Mouse (Mus musculus): Measurements from ENCODE around the gene Pde4b.

Gene Pde4b

DNA sequence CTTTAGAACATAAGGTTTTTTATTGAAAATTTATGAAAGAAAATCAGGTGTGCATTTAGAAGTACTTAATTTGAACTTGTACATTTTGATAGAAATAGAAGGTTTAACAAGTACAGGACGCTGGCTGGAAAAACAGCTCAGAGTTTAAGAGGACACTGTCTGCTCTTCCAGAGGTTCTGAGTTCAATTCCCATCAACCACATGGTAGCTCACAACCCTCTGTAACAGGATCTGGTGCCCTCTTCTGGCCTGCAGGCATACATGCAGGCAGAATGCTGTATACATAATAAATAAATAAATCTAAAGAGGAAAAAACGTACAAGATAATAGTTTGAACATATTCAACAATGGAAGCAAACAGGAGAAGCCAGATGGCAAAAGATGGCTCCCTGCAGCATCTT lies 420.4 kb downstream of the Pde4b start:
- no peak for DNase-seq (ENCODE audit: low spot score)

DNA sequence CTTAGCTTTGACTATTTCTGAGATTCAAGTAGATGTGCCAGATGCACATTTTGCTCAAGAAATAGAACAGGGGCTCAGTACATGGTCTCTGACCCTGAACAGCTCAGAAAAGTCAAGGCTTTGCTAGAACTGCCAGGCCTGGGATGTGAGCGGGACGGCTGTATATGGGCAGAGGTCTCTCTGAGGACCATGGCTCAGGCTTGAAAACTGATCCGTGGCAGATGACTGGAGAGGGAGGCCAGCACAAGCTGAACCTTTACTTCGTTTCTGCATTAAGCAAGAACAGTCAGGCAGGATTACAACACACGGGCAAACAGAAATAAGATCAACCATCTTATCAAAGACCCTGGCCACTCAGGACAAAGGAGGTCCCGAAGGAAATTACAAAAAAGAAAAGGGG lies 422.7 kb downstream of the Pde4b start:
- DNase-seq (ENCODE audit: low spot score): no peak

DNA sequence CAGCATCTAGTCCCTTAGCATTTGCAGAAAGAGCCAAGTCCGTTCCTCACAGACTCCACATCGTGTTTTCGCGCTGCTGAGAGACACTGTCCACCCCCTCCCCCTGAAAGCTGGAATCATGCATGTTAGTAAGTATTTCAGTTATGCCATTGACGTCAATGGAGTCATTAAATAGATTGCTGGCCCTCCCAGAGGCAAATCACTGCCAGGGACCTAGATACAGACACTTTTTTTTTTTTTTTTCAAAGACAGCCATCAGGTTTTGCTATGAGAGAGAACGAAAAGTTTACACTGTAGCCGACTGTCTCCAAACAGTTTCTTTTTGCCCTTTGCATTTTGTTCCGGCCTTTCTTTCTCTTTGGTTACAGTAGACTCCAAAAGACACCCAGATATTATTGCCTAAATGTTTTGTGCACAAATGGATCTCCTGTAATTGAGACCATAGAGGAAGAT lies 423.6 kb downstream of the Pde4b start:
- no peak for DNase-seq (ENCODE audit: low spot score)

DNA sequence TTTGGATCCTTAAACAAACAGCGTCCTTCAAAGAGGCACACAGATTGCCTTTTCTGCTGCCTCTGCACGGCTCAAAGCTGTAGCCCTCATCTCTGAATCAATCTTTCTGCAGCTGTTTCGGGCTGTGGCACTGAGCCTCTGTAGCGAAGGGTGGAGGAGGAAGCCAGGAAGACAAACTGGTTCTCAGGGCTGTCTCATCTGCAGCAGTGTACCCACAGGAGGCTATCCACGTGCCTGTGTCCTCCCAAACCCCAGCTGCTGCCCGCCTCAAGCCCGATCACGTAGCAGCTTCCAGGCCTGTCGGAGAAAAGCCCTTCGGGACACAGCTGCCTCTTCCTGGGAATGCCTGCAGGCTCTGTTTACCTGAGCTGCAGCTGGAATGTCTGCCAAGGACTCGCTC lies 424.2 kb downstream of the Pde4b start:
- no peak for DNase-seq (ENCODE audit: low spot score)

DNA sequence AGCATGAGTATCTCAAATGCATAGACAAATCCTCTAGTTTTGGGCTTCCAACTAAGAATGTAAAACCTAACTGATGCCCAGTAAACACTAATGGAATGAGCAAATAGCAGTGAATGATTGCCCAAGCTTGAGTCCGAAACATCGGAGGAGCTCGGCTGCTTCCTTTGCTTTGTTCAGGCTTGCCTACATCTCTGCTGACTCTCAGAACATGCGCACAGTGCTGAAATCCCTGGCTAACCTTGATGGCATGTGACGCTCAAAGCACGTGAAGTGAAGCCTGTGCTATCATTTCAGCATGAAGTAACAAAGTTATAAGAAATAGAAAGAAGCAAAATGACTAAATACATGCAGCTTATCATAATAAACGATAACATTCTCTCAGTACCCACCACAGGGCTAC lies 425.6 kb downstream of the Pde4b start:
- no peak for DNase-seq (ENCODE audit: low spot score)

DNA sequence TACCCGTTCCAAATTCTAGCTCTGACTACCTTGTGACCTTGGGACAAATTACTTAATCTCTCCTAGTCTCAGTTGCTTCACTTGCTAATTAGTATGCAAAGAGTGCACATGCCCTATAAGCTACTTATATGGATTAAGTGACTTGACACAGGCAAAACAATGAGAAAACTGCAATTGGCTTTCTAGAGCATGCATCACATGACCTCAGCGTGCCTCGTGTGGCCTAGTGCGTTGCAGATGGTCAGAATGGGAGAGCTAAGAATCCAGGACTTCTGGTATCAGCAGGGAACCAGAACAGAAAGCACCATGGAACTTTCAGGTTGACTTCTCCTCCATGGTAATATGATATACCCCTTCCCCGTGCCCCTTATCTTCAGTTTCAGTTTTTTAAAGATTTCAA lies 426.2 kb downstream of the Pde4b start:
- DNase-seq (ENCODE audit: low spot score): no peak

DNA sequence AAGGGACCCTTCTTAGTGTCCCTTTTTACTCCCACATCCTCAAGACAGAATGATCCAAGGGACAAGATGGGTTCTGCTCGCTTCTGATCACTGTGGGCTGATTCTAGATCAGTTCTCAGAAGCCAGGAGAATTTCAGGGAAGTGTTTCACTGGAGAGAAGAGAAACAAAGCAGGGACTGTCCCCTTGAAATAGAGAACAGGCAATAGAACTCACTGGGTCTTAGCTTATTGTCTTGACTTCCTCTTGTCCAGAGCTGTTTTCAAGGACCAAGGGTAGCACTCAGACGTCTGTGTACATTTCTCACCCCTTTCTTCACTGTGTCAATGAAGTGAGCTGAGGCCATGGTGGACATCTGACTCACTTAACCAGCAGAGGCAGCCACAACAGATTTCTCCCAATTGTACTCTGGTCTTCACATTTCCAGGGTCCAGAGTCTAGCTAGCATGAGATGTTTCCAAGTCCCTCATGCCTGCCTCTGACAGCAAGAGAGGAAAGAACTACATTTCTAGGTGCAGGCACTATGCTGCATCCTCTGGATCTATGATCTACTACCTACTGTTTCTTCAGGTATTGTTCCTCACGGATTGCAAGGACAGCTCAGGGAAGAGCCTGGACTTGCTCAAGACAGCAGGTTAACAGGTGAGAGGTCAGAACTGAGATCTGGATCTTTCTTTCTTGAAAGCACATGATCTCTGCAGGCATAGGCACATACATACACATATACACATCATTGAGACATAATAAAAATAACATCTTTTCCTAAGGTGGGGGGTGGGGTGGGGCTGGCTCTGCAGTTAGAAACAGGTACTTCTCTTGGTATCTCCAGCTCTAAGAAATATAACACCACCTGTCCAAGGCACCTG lies 427.9 kb downstream of the Pde4b start:
- no peak for DNase-seq (ENCODE audit: low spot score)

DNA sequence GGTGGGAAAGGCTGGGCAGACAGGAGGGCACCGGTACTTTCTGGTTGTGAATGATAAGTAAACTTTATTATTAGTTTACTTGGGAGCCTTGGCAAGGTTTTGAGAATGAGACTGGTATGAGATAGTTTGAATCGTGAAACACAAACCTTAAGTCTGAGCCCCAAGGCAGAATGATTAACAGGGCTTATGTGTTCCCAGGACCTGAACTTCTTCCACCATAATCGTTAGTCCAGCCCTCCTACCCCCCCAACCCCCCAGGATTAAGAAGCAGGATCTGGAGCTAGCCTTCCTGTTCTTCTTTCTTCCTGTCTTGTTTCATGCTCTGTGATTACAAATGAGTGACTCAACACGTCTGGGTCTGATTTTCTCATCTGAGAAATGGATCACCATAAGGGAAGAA lies 429.1 kb downstream of the Pde4b start:
- DNase-seq (ENCODE audit: low spot score): no peak

DNA sequence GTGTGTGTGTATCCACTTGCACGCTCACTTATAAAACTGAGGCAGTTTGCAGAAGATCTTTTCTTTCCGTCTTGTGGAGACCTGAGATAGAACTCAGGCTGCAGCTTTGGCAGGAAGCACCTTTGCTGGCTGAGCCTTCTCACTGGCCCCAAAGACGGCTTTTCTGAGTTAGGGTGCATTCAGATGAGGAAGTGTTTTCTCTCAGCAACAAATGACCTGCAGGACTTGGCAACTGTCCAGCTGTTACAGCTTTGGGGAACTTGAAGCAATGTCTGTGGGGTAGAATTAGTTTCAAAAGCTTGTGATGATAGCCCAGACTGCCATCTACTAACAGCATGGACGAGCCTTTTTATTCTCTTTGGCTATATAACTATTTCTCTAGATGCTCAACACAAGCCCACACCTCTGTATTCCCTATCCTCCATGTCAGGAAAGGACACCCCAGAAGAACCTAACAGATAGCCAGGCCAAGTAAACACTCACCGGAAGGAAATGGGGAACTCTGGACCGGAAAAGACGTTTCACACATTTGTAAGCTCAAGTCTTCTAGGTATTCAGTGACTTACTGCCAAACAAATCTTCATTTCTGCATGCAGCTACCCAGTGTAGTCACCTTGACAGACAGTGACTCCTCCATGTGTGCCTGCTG lies 429.8 kb downstream of the Pde4b start:
- DNase-seq (ENCODE audit: low spot score): no peak

DNA sequence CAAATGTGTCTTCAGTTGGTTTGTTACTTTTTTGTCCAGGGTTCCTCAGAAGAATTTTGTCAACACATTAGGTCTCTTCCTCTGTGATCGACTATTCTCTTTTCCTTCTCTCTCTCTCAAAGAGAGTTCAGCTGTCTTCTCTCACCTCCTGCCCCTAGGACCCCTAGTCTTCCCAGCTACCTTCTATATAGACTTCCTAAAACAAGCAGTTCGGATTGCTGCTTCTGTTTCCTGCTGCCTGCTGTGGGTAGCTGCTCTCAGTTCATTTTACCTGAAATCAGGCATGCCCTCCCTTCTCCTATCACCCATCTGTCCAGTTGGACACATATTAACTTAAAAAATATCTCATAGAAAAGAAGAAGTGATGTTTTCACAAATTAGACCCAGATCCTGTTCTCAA lies 430.3 kb downstream of the Pde4b start:
- DNase-seq (ENCODE audit: low spot score): no peak

DNA sequence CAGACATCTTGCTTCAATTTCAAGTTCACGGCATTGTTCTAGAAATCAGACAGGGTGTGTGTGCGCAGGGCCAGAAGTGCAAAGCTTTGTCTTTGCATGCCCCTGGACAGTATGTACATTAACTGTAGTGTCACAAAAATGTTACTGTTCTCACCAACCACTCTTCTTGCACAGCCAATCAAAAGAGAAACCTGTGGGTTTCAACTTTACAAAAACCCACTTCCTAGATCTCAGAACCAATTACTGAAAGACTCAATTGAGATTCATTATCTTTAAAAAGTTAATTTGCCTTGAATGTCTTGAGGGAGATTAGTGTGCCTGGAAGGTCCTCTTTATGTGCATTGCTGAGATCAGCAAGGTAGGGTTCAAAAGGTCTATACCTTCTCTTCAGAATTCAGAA lies 431.0 kb downstream of the Pde4b start:
- DNase-seq (ENCODE audit: low spot score): no peak

DNA sequence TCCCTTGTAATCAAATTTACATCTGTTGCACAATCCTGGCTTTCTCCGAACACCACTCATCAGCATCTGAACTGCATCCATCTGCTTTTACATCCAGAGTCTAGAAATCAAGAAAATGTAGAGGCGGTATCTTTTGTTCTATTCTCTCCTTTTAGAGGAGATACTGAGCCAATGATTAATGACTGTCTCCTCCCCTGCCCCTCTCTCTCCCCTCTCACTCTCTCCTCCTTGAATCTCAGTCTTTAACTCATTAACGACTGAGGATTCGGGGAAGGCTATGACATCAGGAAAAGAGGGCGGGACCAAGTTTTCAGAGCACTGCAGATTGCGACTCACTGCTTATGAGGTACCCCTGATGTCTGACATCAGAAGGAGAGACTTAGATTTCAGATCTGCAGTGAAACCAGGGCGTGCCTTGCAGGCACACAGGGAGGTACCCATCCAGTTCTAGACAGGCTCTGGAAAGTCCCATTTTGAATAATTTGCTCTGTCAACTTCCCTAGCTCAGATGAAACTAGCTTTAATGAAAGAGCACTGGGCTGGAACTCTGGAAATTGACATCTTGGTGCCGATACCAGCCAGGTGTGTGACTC lies 433.4 kb downstream of the Pde4b start:
- no peak for DNase-seq (ENCODE audit: low spot score)

DNA sequence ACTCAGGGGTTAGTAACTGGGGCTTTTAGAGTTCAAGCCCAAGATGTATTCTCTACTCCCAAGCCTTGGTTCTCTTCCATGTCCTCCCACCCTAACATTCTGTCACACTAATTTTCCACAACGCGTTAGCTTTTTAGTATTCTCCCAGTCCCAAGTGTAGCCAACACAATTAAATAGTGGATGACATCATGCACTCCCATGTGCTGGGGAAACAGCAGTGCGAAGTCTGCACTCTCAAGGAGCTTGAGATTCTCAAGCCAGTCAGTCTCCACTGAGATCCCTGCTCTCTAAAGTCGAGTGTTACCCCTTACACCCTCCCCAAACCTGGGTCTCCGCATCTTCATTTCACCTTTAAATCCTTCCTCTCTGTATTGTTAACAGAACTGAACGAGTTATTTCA lies 434.1 kb downstream of the Pde4b start:
- no peak for DNase-seq (ENCODE audit: low spot score)

DNA sequence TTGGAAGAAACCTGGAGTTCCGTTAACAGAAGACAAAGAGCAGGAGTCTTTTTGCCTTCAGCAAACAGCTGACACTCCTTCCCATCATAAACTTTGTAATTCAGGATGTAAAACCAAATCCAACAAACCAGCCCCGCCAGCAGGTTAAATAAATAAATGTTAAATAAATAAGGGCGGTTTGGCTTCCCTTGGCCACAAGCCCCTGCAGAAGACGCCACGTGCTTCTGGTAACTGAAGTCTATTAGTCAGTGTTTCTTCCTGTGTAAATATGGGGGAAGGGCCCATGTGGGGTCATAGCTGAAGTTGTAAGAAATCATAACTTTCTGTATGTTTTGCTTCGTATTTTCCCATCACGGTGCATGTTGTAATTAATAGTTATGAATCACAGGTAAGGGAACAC lies 440.0 kb downstream of the Pde4b start:
- DNase-seq (ENCODE audit: low spot score): no peak

DNA sequence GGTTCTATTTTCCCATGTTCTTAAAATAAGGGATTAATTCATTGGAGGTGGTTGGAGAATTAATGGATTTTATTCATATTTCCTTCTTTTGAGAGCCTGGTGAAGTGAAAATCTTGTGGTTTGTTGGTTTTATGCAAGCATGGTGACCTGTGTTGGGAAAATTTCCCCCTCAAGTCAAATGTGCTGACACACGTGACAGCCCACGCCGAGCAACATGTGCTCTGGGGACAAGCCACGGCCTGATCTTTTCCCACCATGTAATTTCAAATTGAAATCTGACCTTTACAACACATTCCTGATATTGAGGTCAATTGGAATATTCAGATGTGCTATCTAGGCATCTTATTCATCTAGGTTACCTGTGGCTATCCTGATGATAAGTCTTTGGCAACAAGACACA lies 443.5 kb downstream of the Pde4b start:
- no peak for DNase-seq (ENCODE audit: low spot score)

DNA sequence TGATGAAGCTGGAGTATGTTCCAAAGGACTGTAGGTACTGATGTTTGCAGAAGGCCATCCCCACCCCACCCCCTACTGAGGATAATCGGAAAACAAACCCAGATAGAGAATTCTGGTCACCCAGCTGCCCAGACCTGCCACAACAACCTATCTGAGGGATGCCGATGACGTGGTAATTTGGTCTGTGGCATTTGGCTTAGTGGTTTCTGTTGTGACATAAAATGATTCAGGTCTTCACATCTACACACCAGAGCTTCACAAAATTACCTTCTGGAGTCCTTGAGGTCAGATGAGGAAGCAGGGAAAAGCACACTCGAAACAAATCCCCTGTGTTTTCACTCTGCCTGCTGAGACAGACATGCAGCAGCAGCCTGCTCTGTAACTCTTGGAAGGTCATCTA lies 444.4 kb downstream of the Pde4b start:
- DNase-seq (ENCODE audit: low spot score): no peak

DNA sequence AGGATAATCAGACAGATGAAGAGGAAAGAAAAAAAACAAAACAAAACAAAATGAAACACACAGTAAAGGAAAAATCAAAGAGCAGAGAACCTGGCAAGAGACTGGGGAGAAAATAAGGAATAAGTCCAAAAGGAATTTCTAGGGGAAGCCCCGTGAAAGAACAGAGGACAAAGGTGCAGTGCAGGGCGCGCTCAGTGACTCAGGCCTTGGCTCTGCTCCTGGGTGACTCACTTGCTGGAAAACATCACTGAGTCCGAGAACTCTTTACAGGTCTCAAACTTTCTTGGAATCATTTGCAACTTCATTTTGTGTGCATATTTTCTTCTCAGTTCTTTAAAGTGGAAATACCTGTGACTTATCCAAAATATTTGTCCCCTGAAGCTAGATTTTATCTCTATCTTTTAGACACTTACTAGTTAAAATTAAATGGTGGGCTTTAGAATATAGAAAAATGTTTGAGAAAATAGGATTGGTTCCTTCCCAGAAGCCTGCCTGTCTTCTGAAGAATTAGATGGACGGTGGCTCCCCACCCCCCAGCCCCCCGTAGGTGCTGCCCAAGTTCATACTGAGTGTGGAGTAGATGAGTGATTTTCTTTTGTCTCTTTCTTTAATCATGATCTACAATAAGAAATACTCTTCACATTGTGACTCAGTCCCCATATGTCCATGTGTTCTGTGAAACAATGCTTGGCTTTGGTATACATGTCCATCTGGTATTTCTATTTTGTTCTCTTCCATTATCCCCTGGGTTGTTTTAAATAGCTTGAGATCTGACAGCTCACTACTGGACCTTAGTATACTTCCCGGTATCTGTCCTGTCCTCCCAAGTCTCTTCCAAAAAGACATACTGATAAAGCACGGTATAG lies 446.1 kb downstream of the Pde4b start:
- no peak for DNase-seq (ENCODE audit: low spot score)

DNA sequence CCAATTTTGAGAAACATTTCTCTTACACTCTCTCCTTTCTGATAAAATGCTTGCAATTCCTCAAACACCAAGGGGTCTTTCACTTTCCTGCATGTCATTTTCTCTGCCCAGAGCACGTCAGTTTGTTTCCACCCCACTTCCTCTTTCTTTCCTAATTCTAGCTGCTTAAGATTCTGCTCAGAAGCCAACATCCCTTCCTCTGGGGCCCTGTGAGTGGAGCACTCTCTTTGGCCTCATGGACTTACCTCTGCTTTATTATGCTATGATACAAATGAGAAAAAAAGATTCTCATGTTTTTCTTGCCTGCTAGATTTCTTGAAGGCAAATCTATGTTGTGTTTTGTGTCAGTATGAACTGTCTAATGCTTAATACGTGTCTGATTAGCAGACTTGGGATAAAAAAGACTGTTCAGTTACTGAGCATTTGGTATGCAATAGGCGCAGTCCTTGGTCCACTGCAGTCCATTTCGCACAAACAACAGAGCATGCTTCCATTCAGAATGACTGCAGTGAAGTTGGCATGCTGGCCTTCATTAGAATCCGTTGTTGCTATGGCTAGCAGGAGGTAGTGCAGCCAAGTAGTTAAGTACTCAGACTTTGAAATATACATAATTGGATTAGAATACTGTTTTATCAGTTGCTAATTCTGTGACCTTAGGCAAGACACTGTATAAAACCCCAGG lies 446.8 kb downstream of the Pde4b start:
- no peak for DNase-seq (ENCODE audit: low spot score)

DNA sequence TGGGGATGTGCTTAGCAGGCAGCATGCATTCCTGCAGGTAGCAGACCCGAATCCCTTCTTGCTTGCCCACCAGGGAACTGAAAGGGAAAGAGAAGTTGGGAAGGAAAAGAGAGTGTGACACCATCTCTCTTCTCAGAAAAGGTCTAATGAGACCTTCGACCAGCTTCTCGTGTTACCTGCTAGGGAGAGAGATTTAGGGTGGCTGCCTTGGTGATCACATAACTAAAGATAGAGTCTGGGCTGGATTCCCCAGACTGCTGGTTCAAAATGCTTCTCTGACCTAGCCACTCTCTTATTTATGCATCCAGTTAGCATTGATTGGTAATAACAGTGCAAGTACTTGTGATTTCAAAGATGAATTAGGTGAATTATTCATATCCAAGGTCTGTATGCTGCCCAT lies 448.5 kb downstream of the Pde4b start:
- DNase-seq (ENCODE audit: low spot score): no peak

DNA sequence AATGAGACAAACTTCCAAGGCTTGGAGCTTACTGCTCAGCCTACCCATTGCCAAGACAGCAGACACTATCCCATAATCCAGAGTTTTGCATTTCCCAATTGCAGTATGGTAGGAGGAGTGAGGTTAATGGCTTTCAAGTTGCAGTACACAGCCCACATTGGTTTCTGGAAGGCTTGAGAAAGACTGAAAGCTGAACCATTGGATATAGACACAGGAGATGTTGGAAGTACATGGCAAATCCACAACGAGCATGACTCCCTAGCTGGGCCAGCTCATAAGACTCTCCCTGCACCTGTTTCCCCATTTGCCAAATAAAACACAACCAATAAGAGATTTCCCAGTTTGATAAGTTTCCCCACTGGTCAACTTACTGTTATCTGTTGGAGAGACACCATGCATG lies 450.9 kb downstream of the Pde4b start:
- DNase-seq (ENCODE audit: low spot score): no peak

DNA sequence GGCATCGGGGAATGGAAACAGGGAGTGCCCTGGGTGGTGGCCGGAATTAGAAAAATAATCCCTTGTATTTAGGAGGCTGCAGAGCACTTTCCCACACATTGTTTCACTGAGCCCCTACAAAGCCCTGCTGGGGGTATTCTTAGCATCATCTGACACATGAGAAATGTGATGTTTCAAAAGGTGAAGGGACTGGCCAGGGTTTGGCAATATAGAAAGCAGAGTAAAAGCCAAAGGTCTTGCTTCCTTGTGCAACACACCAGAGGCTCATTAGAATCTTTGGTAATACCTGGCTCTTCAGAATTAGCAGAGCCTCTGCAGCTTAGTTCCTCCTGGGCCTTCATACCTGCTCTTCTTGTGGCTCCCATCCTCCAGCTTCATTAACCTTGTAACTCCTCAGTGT lies 451.4 kb downstream of the Pde4b start:
- no peak for DNase-seq (ENCODE audit: low spot score)

All from layer of hippocampus, adult 9-10 months (tissue).